Mouse (Mus musculus) liver, adult 10 weeks (tissue): Measurements from ENCODE around the gene C6. TPM values are rescaled to one million over a fixed set of nuclear protein-coding genes. Genes with fewer than 3 reads are reported as not detected.

Experiments
- polyA plus RNA-seq: library from polyadenylated mRNA; stranded (reverse); fragments of 350-450 nt; fragmentation: Illumina TruSeq; extraction: RNeasy Lipid Tissue Mini Kit (QIAGEN cat#74804); gene quantifications from one replicate; pipeline ENCODE4 v1.2.3, GENCODE M21; 2014; ENCODE audit warnings: low read depth, low replicate concordance

The C6 gene
- polyA plus RNA-seq = 11.5 TPM

DNA sequence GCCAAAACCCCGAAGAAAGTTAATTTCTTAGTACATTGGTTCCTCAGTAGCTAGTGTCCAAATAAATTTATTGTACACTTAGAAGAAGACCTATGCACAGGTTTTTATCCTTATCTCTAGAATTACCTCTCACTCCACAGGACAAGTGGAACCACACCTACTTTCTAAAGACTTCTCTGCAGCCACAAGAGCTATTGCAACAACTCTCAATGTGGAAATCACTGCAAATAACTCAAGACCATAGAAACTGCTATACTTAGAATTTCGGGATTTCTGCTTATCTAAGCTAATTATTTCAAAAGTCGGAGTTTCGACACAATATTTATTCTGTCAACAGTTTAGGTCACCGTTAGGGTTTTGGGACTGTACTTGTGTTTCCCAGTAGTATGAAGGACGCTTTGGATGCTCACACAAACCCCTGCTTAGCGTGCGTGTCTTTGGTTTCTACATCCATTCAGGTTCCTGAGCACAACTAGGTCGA is at the start of gene C6:
Gene C6, plus strand, starts transcription at position 346 of the 481 bp plus-strand sequence.

Other genes starting within 250 kb of the C6 start
- gene Mroh2b, start 171.6 kb downstream of the C6 start, polyA plus RNA-seq = not detected